ENCODE assay signal across 27 mouse cellular contexts in the genomic region with DNA sequence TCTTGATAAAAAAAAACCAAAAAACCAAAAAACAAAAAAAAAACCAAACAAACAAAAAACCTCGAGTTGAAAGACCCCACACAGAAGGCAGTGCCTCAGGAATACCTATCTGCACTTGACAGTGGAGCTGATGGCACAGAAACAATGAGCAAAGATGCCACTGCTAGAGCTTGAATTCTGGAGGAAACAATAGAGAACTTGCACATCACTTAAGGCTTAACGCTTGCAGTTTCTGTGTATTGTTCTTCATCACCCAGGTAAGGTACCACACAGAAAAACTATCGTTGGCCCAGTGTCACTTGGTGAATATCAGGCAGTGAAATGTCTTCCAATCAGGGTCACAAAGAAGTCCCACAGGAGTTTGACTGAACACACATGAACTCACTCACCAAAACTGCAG. TPM values are rescaled to one million over a fixed set of nuclear protein-coding genes. Genes with fewer than 3 reads are reported as not detected.
DNase-seq lines count a peak whose midpoint lies in the region; ATAC-seq and TF ChIP-seq lines count a peak whose summit lies in the region.
"Had no signal": no experiment of that assay in that cellular context is flagged by ENCODE, and none has a peak within 500 bp of the region (broad histone marks: within the 10 kb centered on the region; RNA-seq: fewer than 3 reads in every experiment).

No protein-coding gene starts in this region.

- no peak for TF ChIP-seq CTCF in heart, adult 2 months (IDR thresholded peaks at IDR 0.05)

- no peak for ATAC-seq in neural tube, embryonic 15.5 days (ENCODE audit: low FRiP score)
- ATAC-seq: CD4-positive, CD25-positive, alpha-beta regulatory T cell, adult 4 months; forebrain, embryonic 14.5 days; forebrain, embryonic 16.5 days had no signal

- WGBS in heart, adult 2 months, result 74% methylated on average over 3 of the region's 3 CpGs
- 81% methylated on average over 3 of the region's 3 CpGs for WGBS in neural tube, embryonic 15.5 days

- TF ChIP-seq EP300 in heart, adult 2 months (IDR thresholded peaks at IDR 0.05; ENCODE audit: insufficient read depth, low read depth, low read length), result no peak

- H3K27me3 ChIP-seq in heart, adult 2 months (ENCODE audit: control insufficient read depth, insufficient read depth, low read length), result no peaks in the 10 kb centered on the region
- H3K27me3 ChIP-seq in neural tube, embryonic 15.5 days (replicated peaks), result no peaks in the 10 kb centered on the region
- H3K27me3 ChIP-seq: CH12.LX; embryonic facial prominence, embryonic 13.5 days; embryonic facial prominence, embryonic 15.5 days; forebrain, embryonic 12.5 days had no signal

- H3K36me3 ChIP-seq in heart, adult 2 months (ENCODE audit: control insufficient read depth, insufficient read depth, low read length), result no peaks in the 10 kb centered on the region
- H3K36me3 ChIP-seq in neural tube, embryonic 15.5 days, result no peaks in the 10 kb centered on the region; the same call in 1 of the 2 replicates
- H3K36me3 ChIP-seq: embryonic facial prominence, embryonic 13.5 days; embryonic facial prominence, embryonic 15.5 days; forebrain, embryonic 10.5 days; forebrain, embryonic 12.5 days had no signal

- no peak overlapping the region for H3K4me2 ChIP-seq in neural tube, embryonic 15.5 days
- H3K4me2 ChIP-seq: embryonic facial prominence, embryonic 13.5 days; embryonic facial prominence, embryonic 15.5 days; forebrain, embryonic 12.5 days had no signal

- H3K27ac ChIP-seq in heart, adult 2 months, result no peak overlapping the region
- no peak overlapping the region for H3K27ac ChIP-seq in neural tube, embryonic 15.5 days (replicated peaks)
- H3K27ac ChIP-seq: embryonic facial prominence, embryonic 13.5 days; embryonic facial prominence, embryonic 15.5 days; forebrain, embryonic 10.5 days; forebrain, embryonic 12.5 days had no signal

- DNase-seq in heart, adult 11 months, result peak; percentile 21
- DNase-seq in heart, adult 2 months, result no peak
- peak; percentile 6 for DNase-seq in neural tube, embryonic 10.5 days (ENCODE audit: extremely low spot score, low spot score)
- peak; percentile 51 for DNase-seq in ZHBTc4 (ENCODE audit: low read depth, low spot score)
- no peak for DNase-seq in retina, embryonic 14.5 days (ENCODE audit: low spot score)
- no peak for DNase-seq in left cerebral cortex, adult 8-10 months (ENCODE audit: low spot score in 2 of 2)
- DNase-seq: adrenal gland, adult 2 months; adrenal gland, postnatal 10 days; adrenal gland, postnatal 25 days; B cell, adult 2 months; cerebellum, adult 11 months; cerebellum, adult 18-20 months; cerebellum, adult 8-10 months; cerebellum, adult 9-11 months; cerebellum, postnatal 14 days; cerebellum, postnatal 36 days; embryo, embryonic 11 days had no signal

- H3K4me3 ChIP-seq in heart, adult 2 months, result no peak overlapping the region
- no peak overlapping the region for H3K4me3 ChIP-seq in neural tube, embryonic 15.5 days (replicated peaks)
- H3K4me3 ChIP-seq: embryonic facial prominence, embryonic 13.5 days; embryonic facial prominence, embryonic 15.5 days; erythroblast, embryonic 14.5 days; forebrain, embryonic 10.5 days; forebrain, embryonic 12.5 days had no signal

- no peak for TF ChIP-seq POLR2A in heart, adult 2 months (IDR thresholded peaks at IDR 0.05; ENCODE audit: insufficient read depth, low read depth, low read length)

- no peaks in the 10 kb centered on the region for H3K79me2 ChIP-seq in heart, adult 2 months (replicated peaks; ENCODE audit: control insufficient read depth, insufficient read depth, low read length)

- intact Hi-C loops in heart, adult 2 months (cut with DNase I), result no loop called here

- no peak overlapping the region for H3K9ac ChIP-seq in heart, adult 2 months (ENCODE audit: low read depth, low read length)
- H3K9ac ChIP-seq in neural tube, embryonic 15.5 days (replicated peaks), result no peak overlapping the region
- H3K9ac ChIP-seq: embryonic facial prominence, embryonic 13.5 days; embryonic facial prominence, embryonic 15.5 days; forebrain, embryonic 12.5 days had no signal

- H3K4me1 ChIP-seq in heart, adult 2 months (ENCODE audit: control insufficient read depth, insufficient read depth, low read length), result no peaks in the 10 kb centered on the region
- no peaks in the 10 kb centered on the region for H3K4me1 ChIP-seq in neural tube, embryonic 15.5 days
- H3K4me1 ChIP-seq: embryonic facial prominence, embryonic 13.5 days; embryonic facial prominence, embryonic 15.5 days; forebrain, embryonic 10.5 days; forebrain, embryonic 12.5 days had no signal

- peaks cover 2% of the 10 kb centered on the region; the same call in 1 of the 2 replicates for H3K9me3 ChIP-seq in neural tube, embryonic 15.5 days (replicated peaks)
- H3K9me3 ChIP-seq: forebrain, embryonic 12.5 days had no signal

RNA-seq across cellular contexts. Expression of a gene that starts 26.1 kb away (rescaled TPM):
- 10 to 100 TPM; 22.8 to 23.0 TPM for total RNA-seq in heart, adult 2 months (2021)
- polyA plus RNA-seq in heart, adult 2 months (2012; rRNA removed), result 25.3 and 28.9 TPM in 2 replicates
- polyA plus RNA-seq in neural tube, embryonic 15.5 days (2015; fragmentation: Nextera tagmentation; extraction: Ambion mirVana), result 11.7 and 24.1 TPM in 2 replicates
- 10 to 100 TPM; 45.5 to 49.0 (median 48.0) TPM for total RNA-seq in left cerebral cortex, adult 8-10 months (2022)

Comparison
In these comparisons a context has a peak if more than half of its experiments do, and no peak if none do; other contexts are left out.
1. DNase-seq: peak in heart, adult 11 months (single experiment), neural tube, embryonic 10.5 days (single experiment) and ZHBTc4 (single experiment); none in heart, adult 2 months (0 of 2), retina, embryonic 14.5 days (single experiment) and left cerebral cortex, adult 8-10 months (0 of 2).